Mouse (Mus musculus) liver, embryonic 13.5 days (tissue): Measurements from ENCODE around the gene Pyy. TPM values are rescaled to one million over a fixed set of nuclear protein-coding genes. Genes with fewer than 3 reads are reported as not detected.

Experiments used
- ATAC-seq: fragments of 200-750 bp; cut with Nextera tagmentation; 2 replicates; pipeline ENCODE4 v1.8.0; 2017; ENCODE audit warnings: low read depth, mild to moderate bottlenecking, moderate number of reproducible peaks, moderate library complexity
- DNase-seq: peaks from one replicate; pipeline ENCODE4 v3.0.0; 2022
- H3K27ac ChIP-seq: fragments of 300-500 bp; sonication (generic); 2 replicates; pipeline ENCODE4 v1.5.1; 2015; ENCODE audit warnings: moderate library complexity, mild to moderate bottlenecking, inconsistent platforms
- H3K27me3 ChIP-seq: fragments of 300-500 bp; sonication (generic); 2 replicates; pipeline ENCODE4 v1.6.1; 2015; ENCODE audit warnings: mild to moderate bottlenecking, inconsistent platforms
- H3K36me3 ChIP-seq: fragments of 300-500 bp; sonication (generic); 2 replicates; pipeline ENCODE4 v1.6.1; 2015; ENCODE audit warnings: mild to moderate bottlenecking, inconsistent platforms
- H3K4me1 ChIP-seq: fragments of 300-500 bp; sonication (generic); replicated peaks from 2 replicates; pipeline ENCODE4 v1.6.1; 2015; ENCODE audit warnings: inconsistent platforms
- H3K4me2 ChIP-seq: fragments of 300-500 bp; sonication (generic); 2 replicates; pipeline ENCODE4 v1.6.1; 2015; ENCODE audit warnings: inconsistent platforms, mild to moderate bottlenecking, moderate library complexity
- H3K4me3 ChIP-seq: fragments of 300-500 bp; sonication (generic); replicated peaks from 2 replicates; pipeline ENCODE4 v1.5.1; 2015; ENCODE audit warnings: mild to moderate bottlenecking, inconsistent platforms
- H3K9ac ChIP-seq: fragments of 300-500 bp; sonication (generic); 2 replicates; pipeline ENCODE4 v1.6.1; 2015; ENCODE audit warnings: mild to moderate bottlenecking, inconsistent platforms
- H3K9me3 ChIP-seq: fragments of 300-500 bp; sonication (generic); replicated peaks from 2 replicates; pipeline ENCODE4 v1.6.1; 2016; ENCODE audit warnings: inconsistent platforms
- WGBS: fragments of 180-500 bp; shearing (Covaris S2); methylation state at CpG from one replicate; pipeline ENCODE4 v1.1.7; 2015; ENCODE audit not compliant: insufficient replicate concordance; 5-methylcytosine and 5-hydroxymethylcytosine counted together
- polyA plus RNA-seq: library from polyadenylated mRNA; unstranded; fragments of >200 nt; fragmentation: Nextera tagmentation; extraction: Ambion mirVana; gene quantifications from 2 replicates; pipeline ENCODE4 v1.2.1, GENCODE M21; 2015

Gene Pyy
- not detected in 2 replicates for polyA plus RNA-seq

DNA sequence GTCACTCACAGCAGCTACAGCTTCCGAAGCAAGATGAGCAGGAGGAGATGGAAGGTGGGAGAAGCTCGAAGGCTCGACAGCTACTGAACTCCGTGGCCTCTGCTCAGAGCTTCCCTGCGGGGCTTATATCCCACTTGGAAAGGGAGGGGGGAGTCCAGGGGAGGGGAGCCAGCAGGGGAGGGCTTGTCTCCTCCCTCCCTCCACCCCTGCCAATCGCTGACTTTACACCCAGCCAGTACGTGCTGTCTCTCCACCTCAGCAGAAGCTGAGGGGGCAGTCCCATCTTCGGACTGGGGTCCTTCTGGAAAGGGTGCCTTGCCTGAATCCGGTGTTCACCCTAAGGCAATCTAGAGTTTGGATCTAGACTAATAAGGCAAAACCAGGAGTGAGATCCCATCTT is at the start of gene Pyy:
Gene Pyy, minus strand, starts transcription at position 101 of the 400 bp plus-strand sequence.
- peaks cover 88% of the 10 kb centered on the region for H3K27me3 ChIP-seq
- H3K4me3 ChIP-seq: no peak within 1 kb of the TSS
- H3K9ac ChIP-seq: no peak within 1 kb of the TSS
- H3K27ac ChIP-seq: no peak within 1 kb of the TSS
- H3K4me1 ChIP-seq: peaks cover 12% of the 10 kb centered on the region
- DNase-seq (no peak), ATAC-seq (no peak)
- no peaks in the 10 kb centered on the region for H3K36me3 ChIP-seq
- H3K9me3 ChIP-seq: no peaks in the 10 kb centered on the region
- H3K4me2 ChIP-seq: 0 out of 2 replicates have a peak within 1 kb of the TSS, but pooled peaks have one; percentile 10
- WGBS: 12% methylated on average over 9 of the region's 9 CpGs

DNA sequence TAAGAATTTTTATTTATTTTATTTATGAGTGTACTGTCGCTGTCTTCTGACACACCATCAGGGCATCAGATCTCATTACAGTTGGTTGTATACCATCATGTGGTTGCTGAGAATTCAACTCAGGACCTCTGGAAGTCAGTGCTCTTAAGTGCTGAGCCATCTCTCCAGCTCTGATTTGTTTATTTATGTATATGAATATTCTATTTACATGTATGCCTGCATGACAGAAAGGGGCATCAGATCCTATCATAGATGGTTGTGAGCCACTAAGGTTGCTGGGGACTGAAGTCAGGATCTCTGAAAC is 49.1 kb upstream of the Pyy start:
- no peak overlapping the region for H3K4me3 ChIP-seq
- 5% methylated on average over 1 of the region's 1 CpGs for WGBS
- H3K9me3 ChIP-seq: no peaks in the 10 kb centered on the region
- H3K9ac ChIP-seq: peak overlapping the region; percentile 80
- H3K4me2 ChIP-seq: peak overlapping the region; percentile 90
- no peaks in the 10 kb centered on the region for H3K27me3 ChIP-seq
- H3K27ac ChIP-seq: no peak overlapping the region
- H3K36me3 ChIP-seq: peaks cover 31% of the 10 kb centered on the region
- no peak for DNase-seq
- peaks cover 14% of the 10 kb centered on the region for H3K4me1 ChIP-seq
- no peak for ATAC-seq

DNA sequence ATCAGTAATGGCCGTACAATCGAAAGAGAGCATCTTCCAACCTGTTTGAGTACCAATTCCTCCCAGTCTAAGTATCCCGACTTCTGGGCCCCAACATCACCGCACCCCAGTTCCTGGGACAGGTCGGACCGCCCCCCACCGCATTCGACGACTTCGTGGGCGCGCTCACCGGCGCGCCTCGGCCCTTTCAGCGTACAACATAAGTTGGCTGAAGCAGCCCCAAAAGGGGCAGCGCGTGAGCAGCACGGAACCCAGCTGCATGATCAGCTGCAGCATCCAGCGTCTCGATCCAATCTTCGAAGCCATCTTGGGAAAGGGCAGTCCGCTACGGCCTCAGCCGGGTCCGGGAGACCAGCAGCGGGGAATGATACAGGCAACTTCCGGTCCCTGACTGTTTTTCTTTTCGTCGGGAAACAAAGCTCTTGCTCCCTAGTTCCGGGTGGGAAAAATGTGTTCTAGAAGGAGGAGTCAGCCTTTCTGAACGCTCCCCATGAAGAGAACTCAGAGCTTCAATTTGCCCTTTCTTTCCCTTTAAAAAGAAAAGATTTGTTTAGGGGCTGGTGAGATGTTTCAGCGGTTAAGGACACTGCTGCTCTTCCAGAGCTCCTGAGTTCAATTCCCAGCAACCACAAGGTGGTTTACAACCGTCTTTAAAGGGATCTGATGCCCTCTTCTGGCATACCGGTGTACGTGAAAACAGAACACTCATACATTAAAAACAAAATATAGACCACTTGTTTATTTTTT is 48.6 kb upstream of the Pyy start, which contains the start of gene Tmem101:
Gene Tmem101, minus strand, starts transcription at position 366 of the 747 bp plus-strand sequence.
- no peaks in the 10 kb centered on the region for H3K9me3 ChIP-seq
- DNase-seq (peak; percentile 82), ATAC-seq (peak; percentile 80)
- peak within 1 kb of the TSS; percentile 80 for H3K9ac ChIP-seq
- peaks cover 32% of the 10 kb centered on the region for H3K36me3 ChIP-seq
- WGBS: under 1% methylated on average over 37 of the region's 37 CpGs
- H3K4me1 ChIP-seq: peaks cover 14% of the 10 kb centered on the region
- H3K4me2 ChIP-seq: peak within 1 kb of the TSS; percentile 90
- peak within 1 kb of the TSS; percentile 65 for H3K27ac ChIP-seq
- no peaks in the 10 kb centered on the region for H3K27me3 ChIP-seq
- peak within 1 kb of the TSS; percentile 77 for H3K4me3 ChIP-seq

DNA sequence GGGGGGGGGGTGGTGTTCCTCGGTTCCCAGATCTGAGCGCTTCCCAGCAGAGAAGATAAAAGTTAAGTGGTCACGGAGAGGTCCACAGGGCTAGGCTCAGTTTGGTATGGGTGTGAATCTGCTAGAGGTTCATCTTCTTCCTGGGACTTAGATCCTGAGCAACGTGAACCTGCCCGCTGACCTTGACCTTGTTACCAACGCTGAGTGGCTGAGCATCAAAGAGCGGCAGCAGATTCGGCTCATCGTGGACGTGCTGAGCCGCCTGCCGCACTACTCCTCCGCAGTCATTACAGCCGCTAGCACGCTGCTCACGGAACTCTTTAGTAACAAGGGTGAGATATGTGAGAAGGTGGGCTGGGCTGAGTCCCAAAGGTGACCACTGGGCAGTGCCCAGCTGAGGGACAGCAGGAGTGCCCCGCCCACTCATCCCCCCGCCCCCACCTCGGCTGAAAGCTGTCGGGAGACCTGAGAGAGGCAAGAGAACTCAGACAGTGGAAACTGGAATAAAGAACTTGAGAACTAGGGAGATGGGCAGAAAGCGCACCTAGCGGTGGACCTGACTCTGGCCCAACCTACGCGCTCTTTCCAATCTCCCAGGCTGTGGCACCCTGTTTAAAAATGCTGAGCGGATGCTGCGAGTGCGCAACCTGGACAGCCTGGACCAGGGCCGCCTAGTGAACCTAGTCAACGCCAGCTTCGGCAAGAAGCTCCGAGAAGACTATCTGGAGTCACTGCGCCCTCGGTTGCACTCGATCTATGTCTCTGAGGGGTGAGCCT is 39.8 kb upstream of the Pyy start:
- 18% methylated on average over 34 of the region's 34 CpGs for WGBS
- H3K9ac ChIP-seq: peak overlapping the region; percentile 71
- peaks cover 66% of the 10 kb centered on the region for H3K27me3 ChIP-seq
- peak overlapping the region; percentile 81 for H3K4me2 ChIP-seq
- ATAC-seq (no peak), DNase-seq (no peak)
- no peak overlapping the region for H3K27ac ChIP-seq
- H3K36me3 ChIP-seq: peaks cover 28% of the 10 kb centered on the region
- peaks cover 37% of the 10 kb centered on the region for H3K4me1 ChIP-seq
- H3K9me3 ChIP-seq: no peaks in the 10 kb centered on the region
- H3K4me3 ChIP-seq: peak overlapping the region; percentile 64

DNA sequence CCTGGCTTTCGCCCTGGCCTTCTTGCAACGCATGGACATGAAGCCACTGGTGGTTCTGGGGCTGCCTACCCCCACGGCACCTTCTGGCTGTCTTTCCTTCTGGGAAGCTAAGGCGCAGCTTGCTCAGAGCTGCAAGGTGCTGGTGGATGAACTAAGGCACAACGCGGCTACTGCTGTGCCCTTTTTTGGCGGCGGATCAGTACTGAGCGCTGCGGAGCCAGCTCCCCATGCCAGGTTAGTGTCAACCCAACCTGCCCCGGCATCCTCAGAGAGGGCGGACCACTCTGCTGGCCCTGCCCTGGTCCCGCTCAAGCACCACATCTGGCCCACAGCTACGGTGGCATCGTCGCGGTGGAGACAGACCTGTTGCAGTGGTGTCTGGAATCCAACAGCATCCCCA is 38.9 kb upstream of the Pyy start:
- 7% methylated on average over 17 of the region's 17 CpGs for WGBS
- Histone ChIP-seq H3K27ac (peak overlapping the region; percentile 73; the same call in 1 of the 2 replicates), H3K9ac (peak overlapping the region; percentile 71), H3K27me3 (peaks cover 69% of the 10 kb centered on the region), H3K36me3 (peaks cover 21% of the 10 kb centered on the region; the same call in 1 of the 2 replicates), H3K4me1 (peaks cover 37% of the 10 kb centered on the region), H3K9me3 (no peaks in the 10 kb centered on the region), H3K4me3 (peak overlapping the region; percentile 64), H3K4me2 (peak overlapping the region; percentile 81)
- ATAC-seq (no peak), DNase-seq (no peak)

DNA sequence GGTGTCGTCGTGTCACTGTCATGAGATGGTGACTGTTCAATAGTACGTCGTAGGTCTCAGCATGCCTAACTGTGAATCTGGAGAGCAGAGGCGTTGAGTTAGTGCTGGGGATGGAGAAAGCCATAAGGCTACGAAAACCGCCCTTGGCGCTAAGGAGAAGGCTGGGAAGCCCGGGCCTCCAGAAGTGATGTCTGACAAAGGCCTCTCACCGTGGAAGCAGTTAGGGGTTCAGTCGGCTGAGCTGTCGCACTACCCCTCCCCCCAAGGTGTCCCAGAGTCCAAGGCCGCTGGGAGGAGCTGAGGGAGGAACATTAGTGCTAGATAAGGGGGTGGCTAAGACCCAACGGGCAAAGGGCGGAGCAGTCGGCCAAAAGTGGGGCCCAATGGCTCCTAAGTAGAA is 38.4 kb upstream of the Pyy start:
- peak overlapping the region; percentile 73 for H3K27ac ChIP-seq
- 3% methylated on average over 16 of the region's 16 CpGs for WGBS
- H3K36me3 ChIP-seq: peaks cover 17% of the 10 kb centered on the region; the same call in 1 of the 2 replicates
- ATAC-seq (peak; percentile 60), DNase-seq (no peak)
- H3K27me3 ChIP-seq: peaks cover 69% of the 10 kb centered on the region
- peak overlapping the region; percentile 64 for H3K4me3 ChIP-seq
- H3K9me3 ChIP-seq: no peaks in the 10 kb centered on the region
- H3K4me1 ChIP-seq: peaks cover 37% of the 10 kb centered on the region
- H3K9ac ChIP-seq: peak overlapping the region; percentile 71
- peak overlapping the region; percentile 81 for H3K4me2 ChIP-seq

DNA sequence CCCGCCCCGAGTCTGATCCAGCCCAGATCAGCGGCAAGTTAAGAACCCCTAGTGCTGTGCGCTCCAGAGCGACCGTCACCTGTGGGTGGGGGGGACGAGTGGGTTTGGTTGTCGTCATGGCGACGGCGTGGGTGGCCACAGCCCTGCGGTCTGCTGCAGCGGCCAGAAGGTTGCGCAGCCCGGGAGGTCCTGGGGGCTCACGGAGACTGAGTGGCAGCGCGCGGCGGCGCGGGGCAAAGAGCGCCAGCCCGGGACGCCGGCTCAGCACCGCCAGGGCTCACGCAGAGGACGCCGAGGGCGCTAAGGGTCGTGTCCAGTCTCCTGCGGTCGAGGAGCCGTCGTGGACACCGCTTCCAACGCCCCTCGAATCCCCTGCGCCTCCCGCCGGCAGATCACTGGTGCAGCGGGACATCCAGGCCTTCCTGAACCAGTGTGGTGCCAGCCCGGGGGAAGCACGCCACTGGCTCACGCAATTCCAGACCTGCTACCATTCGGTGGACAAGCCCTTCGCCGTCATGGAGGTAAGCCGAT is 37.9 kb upstream of the Pyy start, which contains the start of gene Nags:
Gene Nags, plus strand, starts transcription at position 43 of the 531 bp plus-strand sequence.
- Histone ChIP-seq H3K36me3 (peaks cover 17% of the 10 kb centered on the region; the same call in 1 of the 2 replicates), H3K27ac (peak within 1 kb of the TSS; percentile 73), H3K4me3 (peak within 1 kb of the TSS; percentile 64), H3K4me1 (peaks cover 37% of the 10 kb centered on the region), H3K4me2 (peak within 1 kb of the TSS; percentile 81), H3K27me3 (peaks cover 69% of the 10 kb centered on the region), H3K9me3 (no peaks in the 10 kb centered on the region), H3K9ac (peak within 1 kb of the TSS; percentile 71)
- WGBS: 3% methylated on average over 50 of the region's 50 CpGs
- DNase-seq (no peak), ATAC-seq (peak; percentile 4; the same call in 1 of the 2 replicates)

DNA sequence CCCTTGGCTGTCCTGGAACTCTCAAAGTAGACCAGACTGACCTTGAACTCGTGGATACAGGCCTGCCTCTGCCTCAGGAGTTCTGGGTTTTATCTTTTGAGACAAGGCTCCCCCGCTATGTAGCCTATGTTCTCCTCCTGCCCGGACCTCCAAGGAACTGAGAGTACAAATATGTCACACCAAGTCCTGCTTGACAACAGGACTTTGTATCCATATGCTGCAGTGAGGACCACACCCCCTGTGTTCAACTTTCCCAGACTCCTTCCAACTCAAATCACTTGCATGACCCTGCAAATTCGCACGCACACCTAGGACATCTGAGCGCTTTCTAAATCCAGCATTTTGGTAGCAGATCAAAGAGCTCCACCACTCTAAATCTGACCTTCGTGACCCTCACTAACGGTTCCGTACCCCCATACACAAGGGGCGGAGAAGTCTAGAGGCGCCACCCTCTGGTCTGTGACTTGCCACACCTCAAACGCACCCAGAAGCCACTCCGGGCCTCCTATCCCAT is 37.4 kb upstream of the Pyy start:
- H3K27me3 ChIP-seq: peaks cover 69% of the 10 kb centered on the region
- peaks cover 37% of the 10 kb centered on the region for H3K4me1 ChIP-seq
- H3K36me3 ChIP-seq: peaks cover 17% of the 10 kb centered on the region; the same call in 1 of the 2 replicates
- H3K9ac ChIP-seq: no peak overlapping the region
- peak overlapping the region; percentile 29; the same call in 1 of the 2 replicates for H3K27ac ChIP-seq
- WGBS: 23% methylated on average over 13 of the region's 13 CpGs
- H3K4me2 ChIP-seq: peak overlapping the region; percentile 81
- DNase-seq (no peak), ATAC-seq (peak; percentile 75)
- H3K4me3 ChIP-seq: peak overlapping the region; percentile 64
- no peaks in the 10 kb centered on the region for H3K9me3 ChIP-seq

DNA sequence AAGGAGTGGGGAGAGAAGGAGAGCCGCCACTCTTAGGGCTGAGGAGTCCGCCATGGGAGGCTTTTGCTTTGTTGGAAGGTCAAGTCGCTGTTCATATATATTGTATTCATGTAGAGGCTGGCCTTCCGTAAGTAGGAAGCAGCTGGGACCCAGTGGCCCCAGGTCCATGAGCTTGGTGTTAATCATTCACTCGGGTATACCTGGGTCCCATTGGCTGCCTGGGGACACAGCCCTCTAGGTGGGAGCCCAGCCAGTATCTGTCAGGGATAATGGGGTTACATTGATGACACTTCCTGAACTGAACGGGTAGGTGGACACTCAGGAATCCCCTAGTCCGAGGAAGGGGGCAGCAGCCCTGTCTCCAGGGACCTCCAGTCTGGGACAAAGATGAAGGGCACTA is 34.7 kb upstream of the Pyy start:
- Histone ChIP-seq H3K9me3 (no peaks in the 10 kb centered on the region), H3K36me3 (no peaks in the 10 kb centered on the region), H3K9ac (no peak overlapping the region), H3K27ac (peak overlapping the region; percentile 70), H3K4me1 (peaks cover 32% of the 10 kb centered on the region), H3K4me2 (peak overlapping the region; percentile 26; the same call in 1 of the 2 replicates), H3K27me3 (peaks cover 57% of the 10 kb centered on the region), H3K4me3 (no peak overlapping the region)
- ATAC-seq: peak; percentile 47
- WGBS: 58% methylated on average over 7 of the region's 7 CpGs
- no peak for DNase-seq

DNA sequence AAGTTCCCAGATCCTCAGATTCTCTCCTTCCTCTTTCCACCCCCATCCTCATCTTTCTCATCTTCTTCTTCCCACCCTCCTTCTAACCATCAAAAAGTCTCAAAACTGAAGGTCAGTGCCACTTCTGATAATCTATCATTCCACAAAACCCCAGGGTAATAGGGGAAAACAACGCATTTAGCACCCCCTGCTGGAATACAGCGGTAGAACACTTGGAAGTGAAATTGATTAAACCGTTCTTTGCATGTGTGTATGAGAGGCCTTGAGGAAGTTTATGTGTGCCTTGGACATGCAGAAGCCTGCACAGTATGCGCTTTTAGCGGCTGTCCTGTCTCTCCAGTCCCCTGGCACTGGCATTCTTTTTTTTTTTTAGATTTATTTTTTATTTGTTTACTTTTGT is 32.9 kb upstream of the Pyy start:
- ATAC-seq (no peak), DNase-seq (peak; percentile 24)
- Histone ChIP-seq H3K27ac (no peak overlapping the region), H3K4me1 (peaks cover 13% of the 10 kb centered on the region), H3K4me3 (no peak overlapping the region), H3K36me3 (no peaks in the 10 kb centered on the region), H3K27me3 (peaks cover 49% of the 10 kb centered on the region), H3K9ac (no peak overlapping the region), H3K9me3 (no peaks in the 10 kb centered on the region), H3K4me2 (no peak overlapping the region)
- 2% methylated on average over 5 of the region's 5 CpGs for WGBS

DNA sequence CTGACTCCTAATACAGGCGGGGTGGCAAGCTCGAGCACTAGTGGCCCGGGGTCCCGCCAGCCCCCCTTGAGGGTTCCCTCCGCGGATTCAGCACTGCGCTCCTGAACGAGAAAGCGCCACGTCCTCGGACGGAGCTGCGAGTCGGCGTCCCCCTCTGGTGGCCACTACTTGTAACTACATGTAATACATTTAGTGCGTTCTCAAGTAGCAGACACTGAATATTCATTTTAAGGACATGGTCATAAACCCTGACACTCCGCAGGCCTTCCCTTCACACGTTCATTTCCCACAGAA is 30.8 kb upstream of the Pyy start:
- 2% methylated on average over 18 of the region's 18 CpGs for WGBS
- no peak overlapping the region for H3K27ac ChIP-seq
- peaks cover 8% of the 10 kb centered on the region for H3K4me1 ChIP-seq
- peak overlapping the region; percentile 46 for H3K4me2 ChIP-seq
- no peaks in the 10 kb centered on the region for H3K36me3 ChIP-seq
- no peak overlapping the region; the same call in 1 of the 2 replicates for H3K4me3 ChIP-seq
- peaks cover 44% of the 10 kb centered on the region for H3K27me3 ChIP-seq
- H3K9me3 ChIP-seq: no peaks in the 10 kb centered on the region
- DNase-seq (peak; percentile 48), ATAC-seq (0 out of 2 replicates have a peak, but pooled peaks have one; percentile 11)
- no peak overlapping the region for H3K9ac ChIP-seq
